Mouse (Mus musculus): ENCODE results near the gene Fam25c. TPM values are rescaled to one million over a fixed set of nuclear protein-coding genes. Genes with fewer than 3 reads are reported as not detected.

Gene Fam25c
- polyA plus RNA-seq, 1 experiment, result 68.4 TPM

DNA sequence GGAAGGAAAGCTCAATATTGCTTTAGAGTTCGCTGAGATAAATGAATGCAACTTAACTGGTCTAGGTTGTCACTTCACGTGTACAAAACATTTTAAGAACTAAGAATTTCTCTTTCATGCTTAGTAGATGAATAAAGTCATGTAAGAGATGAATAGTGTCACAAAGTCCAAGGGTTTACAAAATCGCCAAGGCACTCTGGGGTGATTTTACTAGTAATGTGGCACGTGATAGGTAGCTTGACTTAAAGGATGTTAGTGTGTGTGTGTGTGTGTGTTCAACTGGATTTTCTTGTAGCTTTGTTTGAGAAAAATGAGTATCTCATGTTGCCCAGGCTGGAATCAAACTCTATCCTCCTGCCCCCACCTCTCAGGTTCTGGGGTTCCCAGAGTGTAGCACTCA lies 46.0 kb downstream of the Fam25c start:
- no peak for DNase-seq
- no peak for TF ChIP-seq CTCF (IDR thresholded peaks at IDR 0.05; ENCODE audit: insufficient read depth, low read length)
- TF ChIP-seq POLR2A (IDR thresholded peaks at IDR 0.05; ENCODE audit: borderline replicate concordance, extremely low read depth, low read depth, low read length), result no peak
- 93% methylated on average over 4 of the region's 4 CpGs for WGBS
- peaks cover 10% of the 10 kb centered on the region for H3K4me1 ChIP-seq (ENCODE audit: control insufficient read depth, insufficient read depth, low read length)
- H3K4me3 ChIP-seq (replicated peaks; ENCODE audit: extremely low read depth, low read depth, low read length), result no peak overlapping the region

DNA sequence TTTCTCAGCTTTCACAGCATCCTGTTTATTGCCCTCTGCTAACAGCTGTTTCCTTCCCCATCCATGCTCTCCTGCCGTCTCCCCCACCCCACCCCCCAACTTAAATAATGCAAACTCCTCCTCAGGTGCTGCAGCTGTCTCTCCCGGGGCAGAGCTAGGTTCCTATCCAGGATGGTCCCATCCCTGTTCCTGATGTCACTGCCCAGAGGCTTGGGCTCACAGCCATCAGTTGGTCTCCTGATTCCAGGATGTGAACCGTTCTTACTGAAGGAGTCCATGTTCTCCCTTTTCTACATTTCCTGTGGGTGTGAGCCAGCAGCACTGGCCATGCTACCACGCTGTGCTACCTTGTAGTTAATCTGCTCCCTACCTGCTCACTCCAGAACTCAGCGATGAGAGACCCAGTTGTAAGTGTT lies 52.0 kb downstream of the Fam25c start:
- TF ChIP-seq CTCF (IDR thresholded peaks at IDR 0.05; ENCODE audit: insufficient read depth, low read length) (no peak), POLR2A (IDR thresholded peaks at IDR 0.05; ENCODE audit: borderline replicate concordance, extremely low read depth, low read depth, low read length) (no peak)
- no peak for DNase-seq
- H3K4me3 ChIP-seq (replicated peaks; ENCODE audit: extremely low read depth, low read depth, low read length), result no peak overlapping the region
- 23% methylated on average over 5 of the region's 5 CpGs for WGBS
- H3K4me1 ChIP-seq (ENCODE audit: control insufficient read depth, insufficient read depth, low read length), result peaks cover 8% of the 10 kb centered on the region

DNA sequence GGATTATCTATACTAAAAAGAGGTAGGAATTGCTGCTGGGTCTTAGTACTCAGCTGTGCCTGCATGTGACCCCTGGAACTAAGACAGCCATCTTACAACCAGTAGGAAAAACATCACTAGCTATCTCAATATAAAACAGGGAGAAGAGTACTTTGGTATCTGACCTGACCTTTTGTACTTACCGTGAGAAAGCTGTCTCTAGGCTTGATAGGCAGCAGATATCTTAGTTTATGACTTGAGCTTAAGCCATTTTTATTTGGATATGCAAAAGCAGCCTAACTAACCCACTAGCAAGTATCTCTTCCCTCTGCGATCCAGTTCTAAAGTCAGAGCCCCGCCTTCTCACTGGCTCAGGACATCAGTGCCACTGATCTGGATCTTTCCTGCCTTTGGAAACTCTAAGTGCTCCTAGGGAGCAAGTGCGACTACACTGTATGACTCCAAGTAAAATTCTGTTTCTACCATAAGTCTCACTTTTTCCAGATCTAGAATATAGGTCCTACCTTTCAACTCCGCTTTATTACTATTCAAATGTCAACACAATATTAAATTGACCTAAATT lies 52.5 kb downstream of the Fam25c start:
- H3K4me3 ChIP-seq (replicated peaks; ENCODE audit: extremely low read depth, low read depth, low read length), result no peak overlapping the region
- DNase-seq, result no peak
- H3K4me1 ChIP-seq (ENCODE audit: control insufficient read depth, insufficient read depth, low read length), result peaks cover 8% of the 10 kb centered on the region
- WGBS, result 67% methylated on average over 5 of the region's 5 CpGs
- no peak for TF ChIP-seq CTCF (IDR thresholded peaks at IDR 0.05; ENCODE audit: insufficient read depth, low read length)
- no peak for TF ChIP-seq POLR2A (IDR thresholded peaks at IDR 0.05; ENCODE audit: borderline replicate concordance, extremely low read depth, low read depth, low read length)

Other genes starting within 250 kb of the Fam25c start
- gene Npy4r, start 202.9 kb downstream of the Fam25c start, polyA plus RNA-seq (2012; rRNA removed), result 0.14 TPM in 2 replicates
- gene Gprin2, start 153.8 kb downstream of the Fam25c start, polyA plus RNA-seq (2012; rRNA removed), result 0.15 and 0.59 TPM in 2 replicates
- gene Syt15, start 135.8 kb downstream of the Fam25c start, polyA plus RNA-seq (2012; rRNA removed), result 10.3 and 12.2 TPM in 2 replicates
- 2.4 and 2.7 TPM in 2 replicates for gene Shld2, start 44.9 kb downstream of the Fam25c start, polyA plus RNA-seq (2012; rRNA removed)
- 63.6 and 83.7 TPM in 2 replicates for gene Glud1, start 44.7 kb downstream of the Fam25c start, polyA plus RNA-seq (2012; rRNA removed)
- 10.1 and 10.2 TPM in 2 replicates for gene Sncg, start 19.4 kb upstream of the Fam25c start, polyA plus RNA-seq (2012; rRNA removed)
- 21.9 and 22.2 TPM in 2 replicates for gene Mmrn2, start 20.0 kb upstream of the Fam25c start, polyA plus RNA-seq (2012; rRNA removed)
- 7.5 and 15.3 TPM in 2 replicates for gene Bmpr1a, start 147.9 kb upstream of the Fam25c start, polyA plus RNA-seq (2012; rRNA removed)
- not detected in 2 replicates for gene 9230112D13Rik, start 167.4 kb upstream of the Fam25c start, polyA plus RNA-seq (2012; rRNA removed)
- 26.6 and 81.2 TPM in 2 replicates for gene Ldb3, start 233.2 kb upstream of the Fam25c start, polyA plus RNA-seq (2012; rRNA removed)
- 0.22 TPM in 1 of 2 replicates, not detected in the other for gene Opn4, start 244.7 kb upstream of the Fam25c start, polyA plus RNA-seq (2012; rRNA removed)

Measured in lung, adult 2 months (tissue).